Mouse (Mus musculus) cerebellum, adult 2 months (tissue): ENCODE measurements around the gene Pappa2. TPM values are rescaled to one million over a fixed set of nuclear protein-coding genes. Genes with fewer than 3 reads are reported as not detected.
A peak's percentile ranks its signal among the peaks of the same experiment; 100 is the strongest.

Experiments
- DNase-seq, 2 experiments: peaks; one replicate each; pipeline ENCODE4 v3.0.0; 2021
- H3K27ac ChIP-seq: fragments of 200-500 bp; 2 replicates; pipeline ENCODE4 v1.5.1; 2012; ENCODE audit warnings: low read length, control low read depth, inconsistent platforms; ENCODE audit not compliant: insufficient read depth
- H3K27me3 ChIP-seq: fragments of 200-500 bp; 2 replicates; pipeline ENCODE4 v1.6.1; 2012; ENCODE audit warnings: inconsistent platforms, mild to moderate bottlenecking, low read length, moderate library complexity; ENCODE audit not compliant: control insufficient read depth, insufficient read depth
- H3K4me1 ChIP-seq: fragments of 200-500 bp; 2 replicates; pipeline ENCODE4 v1.6.1; 2011; ENCODE audit warnings: low read length; ENCODE audit not compliant: control insufficient read depth, insufficient read depth
- H3K4me3 ChIP-seq: fragments of 200-500 bp; replicated peaks from 2 replicates; pipeline ENCODE3; 2011; ENCODE audit warnings: mild to moderate bottlenecking, low read depth, low read length, control low read depth; ENCODE audit not compliant: insufficient read depth
- CTCF ChIP-seq: fragments of 200-500 bp; IDR thresholded peaks from 2 replicates; pipeline ENCODE4 v1.5.1; 2011; ENCODE audit warnings: low read depth, mild to moderate bottlenecking, control low read depth, low read length, moderate library complexity, borderline replicate concordance; ENCODE audit not compliant: insufficient read depth
- POLR2A ChIP-seq: fragments of 200-500 bp; IDR thresholded peaks from 2 replicates; pipeline ENCODE4 v1.6.1; 2011; ENCODE audit warnings: low read length, control low read depth, borderline replicate concordance; ENCODE audit not compliant: insufficient read depth
- WGBS: fragments of 180-500 bp; shearing (Covaris S2); methylation state at CpG from one replicate; pipeline ENCODE4 v1.1.7; 2018; 5-methylcytosine and 5-hydroxymethylcytosine counted together
- polyA plus RNA-seq: library from polyadenylated mRNA; depleted of rRNA; stranded (reverse); fragments of >200 nt; gene quantifications from 2 replicates; pipeline ENCODE4 v1.2.3, GENCODE M21; 2012

Pappa2 gene
- polyA plus RNA-seq, 1 experiment, result 0.31 TPM

DNA sequence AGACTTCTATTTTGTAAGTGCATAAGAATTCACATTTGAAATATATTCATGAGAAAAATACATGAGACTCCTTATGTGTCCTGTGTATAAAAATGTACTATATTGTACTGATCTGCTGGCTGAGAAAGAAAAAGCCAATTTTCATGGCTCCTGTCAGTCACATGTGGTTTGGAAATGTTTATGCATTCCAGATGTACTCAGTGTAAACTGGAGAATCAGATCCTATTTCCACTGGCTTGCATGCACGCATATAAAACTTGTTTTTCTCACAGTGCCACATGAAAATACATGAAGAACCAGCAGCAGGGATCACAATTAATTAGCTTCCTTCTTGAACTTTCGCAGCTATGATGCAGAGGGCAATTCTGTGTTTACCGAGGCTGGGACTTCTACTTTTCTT lies 168.4 kb downstream of the Pappa2 start:
- no peak for TF ChIP-seq POLR2A
- no peak for TF ChIP-seq CTCF
- no peak for DNase-seq
- 82% methylated on average over 3 of the region's 3 CpGs for WGBS
- no peaks in the 10 kb centered on the region for H3K27me3 ChIP-seq
- H3K4me1 ChIP-seq, result no peaks in the 10 kb centered on the region
- no peak overlapping the region for H3K4me3 ChIP-seq
- no peak overlapping the region for H3K27ac ChIP-seq

DNA sequence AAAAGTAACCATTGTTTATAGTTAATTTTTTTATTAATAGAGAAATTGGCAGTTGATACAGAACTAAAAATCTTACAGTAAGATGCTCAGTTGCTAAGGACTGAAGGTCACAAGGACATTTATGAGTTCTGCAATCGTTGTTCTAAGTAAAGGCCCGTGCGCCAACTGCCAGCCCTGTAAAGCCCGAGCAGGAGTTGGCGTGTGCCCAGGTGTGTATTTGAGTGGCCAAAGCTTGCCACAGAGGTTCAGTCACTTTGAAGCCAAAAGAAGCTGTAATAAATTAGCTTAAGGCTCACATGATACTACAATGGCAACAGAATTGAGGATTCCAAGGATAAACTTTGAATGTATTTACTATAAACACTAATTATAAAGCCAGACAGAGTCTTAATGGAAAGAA lies 204.8 kb downstream of the Pappa2 start:
- H3K27me3 ChIP-seq, result no peaks in the 10 kb centered on the region
- TF ChIP-seq POLR2A (no peak), CTCF (no peak)
- 41% methylated on average over 5 of the region's 5 CpGs for WGBS

DNA sequence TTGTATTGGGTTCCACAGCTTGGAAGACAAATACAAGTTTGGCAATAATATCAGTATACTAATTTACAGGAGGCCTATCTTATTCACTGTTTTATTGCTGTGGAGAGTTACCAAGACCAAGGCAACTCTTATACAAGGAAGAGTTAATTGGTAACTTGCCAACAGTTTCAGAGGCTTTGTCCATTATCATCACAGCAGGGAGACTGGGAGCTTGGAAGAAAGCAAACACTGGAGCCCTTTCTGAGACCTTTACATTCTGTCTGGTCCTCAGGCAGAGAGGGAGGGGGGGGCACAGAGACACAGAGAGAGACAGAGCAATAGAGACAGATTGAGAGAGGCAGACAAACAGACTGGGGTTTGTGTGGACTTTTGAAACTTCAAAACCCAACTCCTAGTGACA lies 207.2 kb downstream of the Pappa2 start:
- no peak overlapping the region for H3K27ac ChIP-seq
- no peaks in the 10 kb centered on the region for H3K27me3 ChIP-seq
- no peak overlapping the region for H3K4me3 ChIP-seq
- TF ChIP-seq CTCF (no peak), POLR2A (no peak)
- DNase-seq, result peak in 1 of 2 experiments; percentile 8
- peaks cover 3% of the 10 kb centered on the region; the same call in 1 of the 2 replicates for H3K4me1 ChIP-seq

More for the DNA sequence above, 204.8 kb downstream of the Pappa2 start:
- H3K27ac ChIP-seq, result no peak overlapping the region
- peaks cover 3% of the 10 kb centered on the region; the same call in 1 of the 2 replicates for H3K4me1 ChIP-seq
- H3K4me3 ChIP-seq, result no peak overlapping the region
- DNase-seq, result no peak

- Histone ChIP-seq H3K4me1 (peaks cover 3% of the 10 kb centered on the region; the same call in 1 of the 2 replicates), H3K27me3 (no peaks in the 10 kb centered on the region), H3K27ac (no peak overlapping the region), H3K4me3 (no peak overlapping the region)
- WGBS, result 18% methylated on average over 4 of the region's 4 CpGs
- no peak for TF ChIP-seq POLR2A
- TF ChIP-seq CTCF, result no peak
- peak; percentile 16 to 58 for DNase-seq
These were observed 209.5 kb downstream of the Pappa2 start for GRCm38 (mm10) chr1:158770756-158771155.

DNA sequence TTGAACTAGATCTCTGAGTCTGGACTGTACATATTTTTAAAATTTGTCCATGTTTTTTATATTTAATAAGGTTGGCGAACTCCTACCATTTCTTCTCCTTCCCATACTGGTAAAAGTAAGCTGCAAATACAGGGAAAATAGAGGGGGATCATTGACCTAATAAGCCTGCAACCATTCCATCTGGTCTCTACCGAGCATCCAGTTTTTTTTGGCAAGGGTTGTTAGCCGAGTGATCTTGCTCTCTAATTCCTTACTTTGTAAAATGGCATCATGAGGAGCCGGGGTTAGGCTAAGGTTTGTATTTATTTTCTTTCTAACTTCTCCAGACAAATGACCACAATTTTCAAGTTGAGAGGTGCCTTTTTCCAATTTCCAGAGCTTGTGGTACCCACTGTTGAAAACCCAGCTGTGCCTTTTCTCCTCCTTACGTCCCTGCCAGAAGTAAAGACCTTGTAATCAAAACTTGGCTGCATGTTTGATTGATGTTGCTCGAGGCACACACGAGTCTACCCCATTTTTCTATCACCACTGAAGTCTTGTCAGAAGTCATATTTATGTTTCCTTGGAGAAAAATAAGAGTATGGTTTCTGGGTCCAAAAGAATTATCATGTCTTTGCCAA lies 210.1 kb downstream of the Pappa2 start:
- WGBS, result 13% methylated on average over 7 of the region's 7 CpGs
- Histone ChIP-seq H3K27ac (peak overlapping the region; percentile 51; the same call in 1 of the 2 replicates), H3K4me1 (peaks cover 3% of the 10 kb centered on the region; the same call in 1 of the 2 replicates), H3K4me3 (no peak overlapping the region), H3K27me3 (no peaks in the 10 kb centered on the region)
- TF ChIP-seq CTCF (no peak), POLR2A (no peak)
- DNase-seq, result peak; percentile 18 to 67

GRCm38 (mm10) chr1:158765842-158766241 lies 214.4 kb downstream of the Pappa2 start:
- WGBS, result 83% methylated on average over 2 of the region's 2 CpGs
- H3K27me3 ChIP-seq, result no peaks in the 10 kb centered on the region
- TF ChIP-seq POLR2A (no peak), CTCF (no peak)
- no peaks in the 10 kb centered on the region; the same call in 1 of the 2 replicates for H3K4me1 ChIP-seq
- no peak overlapping the region for H3K4me3 ChIP-seq
- H3K27ac ChIP-seq, result no peak overlapping the region
- DNase-seq, result no peak

DNA sequence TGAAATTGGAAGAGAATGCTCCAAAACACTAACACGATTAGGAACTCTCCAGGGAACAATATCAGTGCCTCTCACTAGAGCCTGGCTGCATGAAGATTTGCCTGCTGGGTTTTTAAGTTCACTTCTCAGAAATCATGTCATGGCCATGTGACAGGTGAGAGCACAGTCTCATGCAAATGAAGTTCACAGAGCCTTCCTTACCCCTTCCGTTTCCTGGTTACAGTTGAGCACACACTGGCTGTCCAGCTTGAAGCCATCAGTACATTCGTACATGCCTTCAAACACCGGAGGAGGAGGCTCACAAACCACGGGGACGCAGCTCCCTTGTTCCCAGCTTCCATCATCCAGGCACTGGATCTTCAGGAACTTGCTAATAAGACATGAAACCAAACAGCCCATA lies 215.6 kb downstream of the Pappa2 start:
- no peaks in the 10 kb centered on the region; the same call in 1 of the 2 replicates for H3K4me1 ChIP-seq
- no peak overlapping the region for H3K27ac ChIP-seq
- 52% methylated on average over 6 of the region's 6 CpGs for WGBS
- H3K4me3 ChIP-seq, result no peak overlapping the region
- DNase-seq, result no peak
- TF ChIP-seq POLR2A (no peak), CTCF (no peak)
- no peaks in the 10 kb centered on the region for H3K27me3 ChIP-seq

DNA sequence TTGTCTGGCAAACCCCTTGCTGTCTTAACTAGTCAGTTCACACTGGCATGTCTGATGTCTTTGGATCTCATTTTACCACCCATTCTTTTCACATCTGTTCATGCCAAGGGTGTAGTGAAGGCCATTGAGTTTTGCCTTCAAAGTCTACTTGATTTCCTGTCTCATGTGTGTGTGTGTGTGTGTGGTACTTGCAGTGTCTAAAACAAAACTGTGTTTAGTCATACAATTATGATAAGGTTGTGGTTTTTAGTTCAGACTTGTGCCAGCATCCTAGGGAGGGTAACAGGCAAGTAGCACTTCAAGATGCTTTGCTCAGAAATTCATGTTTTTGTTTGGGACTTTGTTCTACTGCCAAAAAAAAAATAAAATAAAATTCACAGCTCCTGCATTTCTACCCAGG lies 216.1 kb downstream of the Pappa2 start:
- no peak for DNase-seq
- TF ChIP-seq POLR2A (no peak), CTCF (no peak)
- Histone ChIP-seq H3K4me1 (no peaks in the 10 kb centered on the region; the same call in 1 of the 2 replicates), H3K27me3 (no peaks in the 10 kb centered on the region), H3K27ac (no peak overlapping the region), H3K4me3 (no peak overlapping the region)
